Mouse (Mus musculus) myocyte (in vitro differentiated cells): ENCODE measurements around the gene Car8. TPM values are rescaled to one million over a fixed set of nuclear protein-coding genes. Genes with fewer than 3 reads are reported as not detected.

ENCODE experiments used
- H3K27me3 ChIP-seq: one replicate; pipeline ENCODE4 v1.6.1; 2011; ENCODE audit not compliant: control insufficient read depth, insufficient read depth, insufficient read length
- H3K36me3 ChIP-seq: one replicate; pipeline ENCODE4 v1.6.1; 2011; ENCODE audit not compliant: control insufficient read depth, insufficient read depth
- H3K4me2 ChIP-seq: one replicate; pipeline ENCODE4 v1.6.1; 2011; ENCODE audit warnings: low read depth, control low read depth
- H3K4me3 ChIP-seq: one replicate; pipeline ENCODE4 v1.5.1; 2011; ENCODE audit warnings: mild to moderate bottlenecking, control low read depth, moderate library complexity
- H3K79me2 ChIP-seq: one replicate; pipeline ENCODE4 v1.6.1; 2011; ENCODE audit not compliant: control insufficient read depth, insufficient read depth
- H3ac ChIP-seq: one replicate; pipeline ENCODE4 v1.6.1; 2011; ENCODE audit not compliant: control insufficient read depth, insufficient read length
- CEBPB ChIP-seq: IDR thresholded peaks from 2 replicates; pipeline ENCODE4 v1.6.1; 2011; ENCODE audit warnings: mild to moderate bottlenecking, moderate library complexity; ENCODE audit not compliant: poor library complexity, insufficient read depth, severe bottlenecking
- E2F4 ChIP-seq: IDR thresholded peaks from one replicate; pipeline ENCODE4 v1.6.1; 2011; ENCODE audit warnings: mild to moderate bottlenecking, control low read depth, moderate library complexity; ENCODE audit not compliant: insufficient read depth
- MAX ChIP-seq: IDR thresholded peaks from one replicate; pipeline ENCODE4 v1.6.1; 2011; ENCODE audit warnings: low read depth, mild to moderate bottlenecking, control low read depth
- MYOD1 ChIP-seq, 3 experiments: IDR thresholded peaks; one replicate each; pipeline ENCODE4 v1.6.1; 2011; ENCODE audit warnings: control low read depth in 2 of 3, low read depth in 2 of 3, mild to moderate bottlenecking in 2 of 3, moderate library complexity in 1 of 3; ENCODE audit not compliant: insufficient read length in 2 of 3, control insufficient read depth in 1 of 3
- MYOG ChIP-seq, 3 experiments: IDR thresholded peaks; one replicate each; pipeline ENCODE4 v1.6.1; 2011; ENCODE audit warnings: control low read depth in 2 of 3, low read depth in 2 of 3, mild to moderate bottlenecking in 2 of 3; ENCODE audit not compliant: insufficient read length in 2 of 3, control insufficient read depth in 1 of 3, insufficient read depth in 1 of 3
- POLR2A ChIP-seq: IDR thresholded peaks from one replicate; pipeline ENCODE4 v1.6.1; 2011; ENCODE audit warnings: low read depth, mild to moderate bottlenecking, control low read depth, moderate library complexity; ENCODE audit not compliant: insufficient read length
- POLR2AphosphoS2 ChIP-seq: IDR thresholded peaks from one replicate; pipeline ENCODE4 v1.6.1; 2011; ENCODE audit warnings: low read depth, control low read depth; ENCODE audit not compliant: insufficient read length
- REST ChIP-seq: IDR thresholded peaks from one replicate; pipeline ENCODE4 v1.6.1; 2011; ENCODE audit warnings: mild to moderate bottlenecking, control low read depth, moderate library complexity; ENCODE audit not compliant: insufficient read depth, insufficient read length
- SRF ChIP-seq: IDR thresholded peaks from one replicate; pipeline ENCODE4 v1.6.1; 2011; ENCODE audit warnings: low read depth; ENCODE audit not compliant: control insufficient read depth, insufficient read length
- TCF12 ChIP-seq: IDR thresholded peaks from one replicate; pipeline ENCODE4 v1.6.1; 2011; ENCODE audit warnings: mild to moderate bottlenecking, control low read depth; ENCODE audit not compliant: poor library complexity, insufficient read depth, severe bottlenecking
- TCF3 ChIP-seq: IDR thresholded peaks from one replicate; pipeline ENCODE4 v1.6.1; 2011; ENCODE audit warnings: low read depth, control low read depth; ENCODE audit not compliant: insufficient read length
- USF1 ChIP-seq: IDR thresholded peaks from one replicate; pipeline ENCODE4 v1.6.1; 2011; ENCODE audit warnings: low read depth, mild to moderate bottlenecking, control low read depth, moderate library complexity
- polyA plus RNA-seq: library from polyadenylated mRNA; unstranded; fragments of >200 nt; fragmentation: generic; extraction: Trizol; gene quantifications from one replicate; pipeline ENCODE4 v1.2.1, GENCODE M21; 2012; ENCODE audit warnings: missing spikeins

The Car8 gene
- polyA plus RNA-seq, 1 experiment: 0.37 TPM

- Histone ChIP-seq H3K36me3 (no peaks in the 10 kb centered on the region), H3K27me3 (no peaks in the 10 kb centered on the region), H3ac (no peak overlapping the region), H3K4me3 (no peak overlapping the region), H3K4me2 (no peak overlapping the region), H3K79me2 (no peaks in the 10 kb centered on the region)
- TF ChIP-seq MYOD1 (IDR thresholded peaks at IDR 0.05; ENCODE audit: control insufficient read depth in 1 of 3, insufficient read length in 2 of 3, low read depth in 2 of 3): no peak
- TF ChIP-seq POLR2A: no peak
- no peak for TF ChIP-seq USF1
- TF ChIP-seq TCF3: no peak
- no peak for TF ChIP-seq POLR2AphosphoS2
- no peak for TF ChIP-seq CEBPB
- no peak for TF ChIP-seq TCF12
- TF ChIP-seq REST: no peak
- TF ChIP-seq MAX: no peak
- no peak for TF ChIP-seq SRF
- no peak for TF ChIP-seq E2F4
- TF ChIP-seq MYOG (IDR thresholded peaks at IDR 0.05; ENCODE audit: control insufficient read depth in 1 of 3, insufficient read depth in 1 of 3, insufficient read length in 2 of 3, low read depth in 2 of 3): no peak
These were observed 101.4 kb downstream of the Car8 start for GRCm38 (mm10) chr4:8137403-8137802.

DNA sequence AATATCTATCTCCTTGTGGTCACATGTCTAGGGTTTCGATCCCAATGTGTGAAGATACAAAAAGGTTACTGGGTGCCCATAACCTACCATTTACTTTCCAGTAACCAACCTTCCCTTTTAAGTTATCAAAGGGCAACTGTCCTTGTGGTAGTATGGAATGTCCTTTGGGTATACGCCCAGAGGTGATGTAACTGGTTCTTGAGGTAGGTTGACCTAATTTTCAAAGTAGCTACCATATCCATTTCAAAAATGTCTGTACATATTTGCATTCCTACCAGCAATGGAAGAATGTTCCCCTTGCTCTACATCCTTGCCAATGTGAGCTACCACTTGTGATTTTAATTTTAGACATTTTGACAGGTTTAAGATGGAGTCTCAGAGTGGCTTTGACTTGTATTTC, 106.8 kb downstream of the Car8 start:
- no peak overlapping the region for H3ac ChIP-seq
- TF ChIP-seq USF1: no peak
- no peak overlapping the region for H3K4me3 ChIP-seq
- H3K27me3 ChIP-seq: no peaks in the 10 kb centered on the region
- no peaks in the 10 kb centered on the region for H3K36me3 ChIP-seq
- H3K4me2 ChIP-seq: no peak overlapping the region
- H3K79me2 ChIP-seq: no peaks in the 10 kb centered on the region

- Histone ChIP-seq H3K36me3 (no peaks in the 10 kb centered on the region), H3K27me3 (no peaks in the 10 kb centered on the region), H3K79me2 (no peaks in the 10 kb centered on the region), H3K4me2 (no peak overlapping the region), H3K4me3 (no peak overlapping the region), H3ac (no peak overlapping the region)
- TF ChIP-seq E2F4: no peak
- no peak for TF ChIP-seq SRF
- TF ChIP-seq REST: no peak
- TF ChIP-seq TCF12: no peak
- TF ChIP-seq POLR2AphosphoS2: no peak
- no peak for TF ChIP-seq POLR2A
- no peak for TF ChIP-seq CEBPB
- TF ChIP-seq MYOD1 (IDR thresholded peaks at IDR 0.05; ENCODE audit: control insufficient read depth in 1 of 3, insufficient read length in 2 of 3, low read depth in 2 of 3): no peak
These were observed 125.3 kb downstream of the Car8 start for GRCm38 (mm10) chr4:8113558-8113957.

DNA sequence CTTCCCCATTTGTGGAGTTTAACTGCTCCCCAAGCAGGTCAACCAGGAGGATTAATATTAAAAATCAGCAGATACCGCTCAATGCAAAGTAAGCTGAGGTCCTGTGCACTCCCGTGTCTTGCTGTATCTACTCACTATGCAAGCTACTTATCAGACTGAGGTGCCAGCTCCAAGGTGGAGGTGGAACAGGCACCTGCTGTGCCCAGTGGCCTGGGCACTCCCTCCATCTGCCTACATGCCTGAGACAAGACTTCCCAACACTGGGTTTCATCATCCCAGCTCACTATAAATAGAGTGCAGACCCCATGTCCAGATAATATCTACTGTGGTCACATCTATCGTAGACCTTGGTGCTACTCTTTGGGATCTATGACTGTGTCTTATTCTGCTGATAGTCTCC, 127.0 kb downstream of the Car8 start:
- Histone ChIP-seq H3K36me3 (no peaks in the 10 kb centered on the region), H3ac (no peak overlapping the region), H3K27me3 (no peaks in the 10 kb centered on the region), H3K79me2 (no peaks in the 10 kb centered on the region), H3K4me3 (no peak overlapping the region), H3K4me2 (no peak overlapping the region)
- TF ChIP-seq TCF12 (no peak), REST (no peak), TCF3 (no peak), E2F4 (no peak), POLR2AphosphoS2 (no peak), MYOD1 (IDR thresholded peaks at IDR 0.05; ENCODE audit: control insufficient read depth in 1 of 3, insufficient read length in 2 of 3, low read depth in 2 of 3) (no peak), MYOG (IDR thresholded peaks at IDR 0.05; ENCODE audit: control insufficient read depth in 1 of 3, insufficient read depth in 1 of 3, insufficient read length in 2 of 3, low read depth in 2 of 3) (no peak), CEBPB (no peak), SRF (no peak), USF1 (no peak), MAX (no peak), POLR2A (no peak)

- no peak overlapping the region for H3K4me2 ChIP-seq
- H3ac ChIP-seq: no peak overlapping the region
- TF ChIP-seq TCF12 (no peak), CEBPB (no peak), TCF3 (no peak), MYOD1 (IDR thresholded peaks at IDR 0.05; ENCODE audit: control insufficient read depth in 1 of 3, insufficient read length in 2 of 3, low read depth in 2 of 3) (no peak), MAX (no peak), MYOG (IDR thresholded peaks at IDR 0.05; ENCODE audit: control insufficient read depth in 1 of 3, insufficient read depth in 1 of 3, insufficient read length in 2 of 3, low read depth in 2 of 3) (no peak), REST (no peak), POLR2AphosphoS2 (no peak), USF1 (no peak), SRF (no peak), POLR2A (no peak)
- H3K79me2 ChIP-seq: no peaks in the 10 kb centered on the region
- no peak overlapping the region for H3K4me3 ChIP-seq
- no peaks in the 10 kb centered on the region for H3K36me3 ChIP-seq
- no peaks in the 10 kb centered on the region for H3K27me3 ChIP-seq
These were observed 128.8 kb downstream of the Car8 start for GRCm38 (mm10) chr4:8109906-8110567.
